Mouse (Mus musculus): ENCODE results near the gene March8. TPM values are rescaled to one million over a fixed set of nuclear protein-coding genes. Genes with fewer than 3 reads are reported as not detected.

The March8 gene
- total and polyA plus RNA-seq, 3 experiments: 22.7 to 24.9 TPM; not detected in 1

DNA sequence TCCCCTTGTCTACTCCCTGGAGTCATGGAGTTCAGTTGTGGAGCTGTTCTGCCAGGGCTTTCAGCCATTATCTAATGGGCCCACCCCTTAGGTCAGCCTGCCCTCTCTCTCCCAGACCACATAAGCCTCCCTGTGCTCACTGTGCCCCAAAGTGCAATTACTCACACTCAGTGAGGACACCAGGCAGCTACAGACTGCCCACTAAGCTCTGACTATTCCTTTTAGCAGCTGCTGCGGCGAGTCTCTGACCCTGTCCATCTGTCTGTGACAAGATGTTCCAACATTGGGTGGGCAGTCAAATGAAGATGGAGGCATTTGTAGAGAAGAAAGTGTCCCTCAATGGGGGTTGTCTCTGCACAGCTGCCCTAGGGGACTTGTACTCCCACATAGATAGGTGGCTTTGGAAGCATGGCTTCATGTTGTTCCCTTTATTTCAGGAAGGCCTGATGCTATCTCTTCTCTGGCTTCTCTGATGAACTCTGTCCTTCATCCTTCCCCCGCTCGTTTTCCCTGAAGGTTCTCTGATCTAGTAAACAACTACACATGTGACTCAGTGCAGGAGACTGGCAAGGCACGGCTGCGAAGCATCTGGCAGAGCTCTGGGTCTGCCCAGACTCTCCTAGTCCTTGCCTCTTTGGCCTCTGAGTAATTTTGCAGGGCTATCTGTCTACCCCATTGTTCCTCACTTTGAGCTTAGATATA is 70.3 kb downstream of the March8 start:
- no peak for TF ChIP-seq POLR2AphosphoS5 (IDR thresholded peaks at IDR 0.05; ENCODE audit: borderline replicate concordance, low read depth, low read length)
- TF ChIP-seq TCF12 (IDR thresholded peaks at IDR 0.05; ENCODE audit: low read depth, low read length): no peak
- no peak for TF ChIP-seq ZNF384 (IDR thresholded peaks at IDR 0.05; ENCODE audit: low read depth, low read length)
- no peak for TF ChIP-seq ZMIZ1 (IDR thresholded peaks at IDR 0.05; ENCODE audit: low read depth, low read length)
- no peak for TF ChIP-seq EP300 (IDR thresholded peaks at IDR 0.05; ENCODE audit: low read depth in 1 of 2, low read length in 2 of 2)
- TF ChIP-seq MYB (IDR thresholded peaks at IDR 0.05; ENCODE audit: low read depth, low read length): no peak
- Histone ChIP-seq H3K9ac (ENCODE audit: control insufficient read depth, low read depth, low read length, poor library complexity, severe bottlenecking) (no peak overlapping the region), H3K4me1 (ENCODE audit: control insufficient read depth in 1 of 2, insufficient read depth in 2 of 2, low read length in 2 of 2) (peaks cover 0 to 8% of the 10 kb centered on the region in 2 experiments; a peak in 1 of 4 replicates), H3K4me3 (ENCODE audit: control insufficient read depth in 1 of 2, insufficient read depth in 1 of 2, low read depth in 2 of 2, low read length in 2 of 2) (no peak overlapping the region), H3K27ac (ENCODE audit: control insufficient read depth, low read depth, low read length) (no peak overlapping the region), H3K27me3 (ENCODE audit: control insufficient read depth in 1 of 2, insufficient read depth in 2 of 2, low read length in 2 of 2) (no peaks in the 10 kb centered on the region), H3K36me3 (ENCODE audit: control insufficient read depth in 1 of 2, insufficient read depth in 2 of 2, low read length in 2 of 2) (peaks cover 0 to 4% of the 10 kb centered on the region in 2 experiments; a peak in 2 of 4 replicates), H3K79me2 (ENCODE audit: control insufficient read depth, insufficient read depth, low read length, poor library complexity) (no peaks in the 10 kb centered on the region), H3K9me3 (replicated peaks; ENCODE audit: insufficient read depth, low read length) (no peaks in the 10 kb centered on the region)
- DNase-seq (ENCODE audit: low read depth, low spot score): no peak

DNA sequence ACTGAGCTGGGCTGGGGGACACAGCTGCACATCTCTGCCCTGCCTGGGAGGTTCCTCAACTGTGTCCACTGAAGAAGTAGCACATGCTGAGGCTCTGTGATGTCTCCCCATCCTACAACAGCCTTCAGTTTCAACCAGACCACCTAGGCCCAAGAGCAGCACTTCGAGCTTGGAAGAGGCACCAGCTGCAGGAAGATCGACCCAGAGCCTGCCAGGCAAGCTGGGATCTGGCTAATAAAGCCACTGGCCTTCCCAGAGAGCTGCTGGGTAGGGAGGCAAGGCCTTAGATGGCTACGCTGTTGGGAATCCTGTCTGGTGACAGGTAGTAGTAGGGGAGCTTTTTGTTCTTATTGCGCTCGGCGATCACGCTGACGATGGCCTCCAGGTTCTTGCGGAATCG is 72.6 kb downstream of the March8 start:
- Histone ChIP-seq H3K9ac (ENCODE audit: control insufficient read depth, low read depth, low read length, poor library complexity, severe bottlenecking) (no peak overlapping the region), H3K27me3 (ENCODE audit: control insufficient read depth in 1 of 2, insufficient read depth in 2 of 2, low read length in 2 of 2) (no peaks in the 10 kb centered on the region), H3K79me2 (ENCODE audit: control insufficient read depth, insufficient read depth, low read length, poor library complexity) (no peaks in the 10 kb centered on the region), H3K36me3 (ENCODE audit: control insufficient read depth in 1 of 2, insufficient read depth in 2 of 2, low read length in 2 of 2) (peaks cover 0 to 4% of the 10 kb centered on the region in 2 experiments; a peak in 2 of 4 replicates), H3K4me1 (ENCODE audit: control insufficient read depth in 1 of 2, insufficient read depth in 2 of 2, low read length in 2 of 2) (peaks cover 0 to 13% of the 10 kb centered on the region in 2 experiments; a peak in 2 of 4 replicates), H3K4me3 (ENCODE audit: control insufficient read depth in 1 of 2, insufficient read depth in 1 of 2, low read depth in 2 of 2, low read length in 2 of 2) (no peak overlapping the region), H3K27ac (ENCODE audit: control insufficient read depth, low read depth, low read length) (no peak overlapping the region), H3K9me3 (replicated peaks; ENCODE audit: insufficient read depth, low read length) (no peaks in the 10 kb centered on the region)
- DNase-seq (ENCODE audit: low read depth, low spot score): no peak
- TF ChIP-seq POLR2AphosphoS2 (IDR thresholded peaks at IDR 0.05; ENCODE audit: low read length) (no peak), HCFC1 (IDR thresholded peaks at IDR 0.05; ENCODE audit: low read depth, low read length) (no peak), USF2 (IDR thresholded peaks at IDR 0.05; ENCODE audit: borderline replicate concordance in 1 of 2, insufficient read depth in 1 of 2, low read depth in 1 of 2, low read length in 2 of 2) (no peak), EP300 (IDR thresholded peaks at IDR 0.05; ENCODE audit: low read depth in 1 of 2, low read length in 2 of 2) (no peak), MEF2A (IDR thresholded peaks at IDR 0.05; ENCODE audit: extremely low read depth, insufficient replicate concordance, low read depth, low read length, poor library complexity, severe bottlenecking) (no peak), SMC3 (IDR thresholded peaks at IDR 0.05; ENCODE audit: low read depth, low read length) (no peak), MAZ (IDR thresholded peaks at IDR 0.05; ENCODE audit: low read depth, low read length) (no peak), POLR2AphosphoS5 (IDR thresholded peaks at IDR 0.05; ENCODE audit: borderline replicate concordance, low read depth, low read length) (no peak)

Data from MEL (cell line).